Mouse (Mus musculus) neural tube, embryonic 11.5 days (tissue): ENCODE results near the gene Rora. TPM values are rescaled to one million over a fixed set of nuclear protein-coding genes. Genes with fewer than 3 reads are reported as not detected.
A peak's percentile ranks its signal among the peaks of the same experiment; 100 is the strongest.

Experiments used
- ATAC-seq: fragments of 200-750 bp; cut with Nextera tagmentation; 2 replicates; pipeline ENCODE4 v1.8.0; 2017; ENCODE audit warnings: moderate number of reproducible peaks, mild to moderate bottlenecking, moderate TSS enrichment, moderate library complexity; ENCODE audit not compliant: insufficient read depth, low FRiP score, low TSS enrichment
- DNase-seq: peaks from one replicate; pipeline ENCODE4 v3.0.0-alpha.2; 2015; ENCODE audit warnings: low spot score
- H3K27ac ChIP-seq: fragments of 300-500 bp; sonication (generic); 2 replicates; pipeline ENCODE4 v1.5.1; 2014; ENCODE audit warnings: low read depth, mild to moderate bottlenecking, low read length
- H3K27me3 ChIP-seq: fragments of 300-500 bp; sonication (generic); 2 replicates; pipeline ENCODE4 v1.6.1; 2014; ENCODE audit warnings: mild to moderate bottlenecking, low read length, mixed read lengths; ENCODE audit not compliant: control insufficient read depth, insufficient read depth
- H3K36me3 ChIP-seq: fragments of 300-500 bp; sonication (generic); 2 replicates; pipeline ENCODE4 v1.6.1; 2014; ENCODE audit warnings: mild to moderate bottlenecking, low read length, moderate library complexity, mixed read lengths; ENCODE audit not compliant: control insufficient read depth, insufficient read depth
- H3K4me1 ChIP-seq: fragments of 300-500 bp; sonication (generic); 2 replicates; pipeline ENCODE4 v1.6.1; 2014; ENCODE audit warnings: low read length, mixed read lengths; ENCODE audit not compliant: control insufficient read depth, insufficient read depth
- H3K4me2 ChIP-seq: fragments of 300-500 bp; sonication (generic); 2 replicates; pipeline ENCODE4 v1.6.1; 2014; ENCODE audit warnings: low read depth, mild to moderate bottlenecking, moderate library complexity
- H3K4me3 ChIP-seq: fragments of 300-500 bp; sonication (generic); 2 replicates; pipeline ENCODE4 v1.5.1; 2014; ENCODE audit warnings: low read depth, low read length
- H3K9ac ChIP-seq: fragments of 300-500 bp; sonication (generic); 2 replicates; pipeline ENCODE4 v1.6.1; 2014; ENCODE audit warnings: mild to moderate bottlenecking, low read length
- H3K9me3 ChIP-seq: fragments of 300-500 bp; sonication (generic); 2 replicates; pipeline ENCODE4 v1.6.1; 2016; ENCODE audit warnings: low read length; ENCODE audit not compliant: control insufficient read depth
- WGBS: fragments of 180-500 bp; shearing (Covaris S2); extraction: QIAGEN DNeasy Blood & Tissue Kit; methylation state at CpG from one replicate; pipeline ENCODE4 v1.1.7; 2014; 5-methylcytosine and 5-hydroxymethylcytosine counted together
- polyA plus RNA-seq: library from polyadenylated mRNA; unstranded; fragments of >200 nt; fragmentation: Nextera tagmentation; extraction: Ambion mirVana; gene quantifications from 2 replicates; pipeline ENCODE4 v1.2.1, GENCODE M21; 2014

Rora gene
- polyA plus RNA-seq, 1 experiment from 2014 or later = 3.2 TPM

DNA sequence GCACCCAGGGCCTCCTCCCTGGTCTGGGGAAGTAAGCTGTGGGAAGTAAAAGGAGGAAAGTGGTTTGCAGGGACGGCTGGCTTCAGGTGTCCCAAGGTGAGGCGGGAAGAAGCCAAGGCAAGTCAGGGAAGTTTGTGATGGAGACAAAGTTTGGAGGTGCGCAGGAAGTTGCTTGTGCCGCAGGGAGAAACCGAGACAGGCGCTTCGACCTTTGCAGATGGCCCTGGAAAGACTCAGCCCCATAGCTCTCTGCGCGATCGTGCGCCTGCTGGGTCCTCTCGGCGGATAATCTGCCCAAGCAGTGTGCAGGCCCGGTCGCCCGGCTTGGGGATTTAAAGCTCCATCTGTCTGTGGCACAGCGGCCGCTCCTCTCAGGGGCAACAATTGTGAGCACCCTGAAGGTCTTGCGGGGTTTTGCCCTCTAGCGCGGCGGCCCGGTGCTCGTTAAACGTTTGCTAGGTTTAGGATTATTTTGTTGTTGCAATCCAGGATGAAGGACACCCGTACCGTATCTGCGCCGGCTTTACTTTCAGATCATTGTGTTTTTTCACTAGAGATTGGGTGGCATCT is 637.4 kb downstream of the Rora start:
- DNase-seq (peak; percentile 58), ATAC-seq (no peak; the same call in 1 of the 2 replicates)
- WGBS = under 1% methylated on average over 29 of the region's 29 CpGs
- H3K27me3 ChIP-seq = peaks cover 18% of the 10 kb centered on the region
- no peak overlapping the region for H3K27ac ChIP-seq
- H3K9me3 ChIP-seq = no peaks in the 10 kb centered on the region
- peak overlapping the region; percentile 55 for H3K9ac ChIP-seq
- no peaks in the 10 kb centered on the region for H3K36me3 ChIP-seq
- peaks cover 10% of the 10 kb centered on the region for H3K4me1 ChIP-seq
- H3K4me3 ChIP-seq = peak overlapping the region; percentile 73
- H3K4me2 ChIP-seq = peak overlapping the region; percentile 99

DNA sequence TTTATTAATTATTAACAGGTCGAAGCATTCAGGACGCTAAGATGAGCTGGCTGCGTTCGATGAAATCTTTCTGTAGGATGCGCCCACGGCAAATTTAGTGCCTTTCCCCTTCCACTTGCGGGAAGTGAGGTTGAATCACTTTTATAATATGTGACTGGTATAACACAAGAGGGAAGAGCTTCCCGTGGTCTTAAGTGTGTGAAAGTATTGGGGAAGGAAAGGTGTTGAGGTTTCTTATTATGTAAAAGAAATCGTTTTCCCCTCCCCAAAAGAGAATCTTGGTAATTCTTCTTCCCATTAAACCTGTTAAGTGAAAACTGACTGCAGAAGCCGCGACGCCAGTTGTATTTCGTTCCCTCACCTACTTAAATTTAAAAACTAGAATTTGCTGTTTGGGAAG is 637.9 kb downstream of the Rora start:
- Histone ChIP-seq H3K4me2 (peak overlapping the region; percentile 99), H3K4me3 (peak overlapping the region; percentile 73), H3K27me3 (peaks cover 18% of the 10 kb centered on the region), H3K27ac (no peak overlapping the region), H3K9me3 (no peaks in the 10 kb centered on the region), H3K4me1 (peaks cover 10% of the 10 kb centered on the region), H3K36me3 (no peaks in the 10 kb centered on the region), H3K9ac (no peak overlapping the region)
- WGBS = 7% methylated on average over 13 of the region's 13 CpGs
- DNase-seq (no peak), ATAC-seq (no peak)

DNA sequence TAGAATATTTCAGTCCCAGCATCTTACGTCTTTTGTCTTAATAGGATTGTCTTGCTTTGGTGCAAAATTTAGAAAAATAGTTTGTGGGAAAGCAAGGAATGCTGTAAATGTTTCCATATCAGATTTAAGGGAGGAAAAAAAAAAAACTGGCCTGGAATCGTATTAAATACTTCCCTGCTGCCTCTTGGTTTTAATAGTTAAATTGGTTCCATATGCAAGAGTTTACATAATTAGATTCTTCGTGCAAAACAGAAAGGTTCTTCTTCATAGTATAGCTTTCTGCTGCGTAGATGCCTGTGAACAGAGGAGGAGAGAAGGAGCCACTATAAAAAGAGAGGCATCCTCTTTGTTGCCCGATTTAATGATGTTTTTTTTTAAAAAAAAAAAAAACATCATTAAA is 638.8 kb downstream of the Rora start:
- H3K9ac ChIP-seq = no peak overlapping the region
- peaks cover 10% of the 10 kb centered on the region for H3K4me1 ChIP-seq
- ATAC-seq = no peak
- no peaks in the 10 kb centered on the region for H3K9me3 ChIP-seq
- peaks cover 18% of the 10 kb centered on the region for H3K27me3 ChIP-seq
- H3K27ac ChIP-seq = no peak overlapping the region
- H3K4me3 ChIP-seq = no peak overlapping the region
- no peaks in the 10 kb centered on the region for H3K36me3 ChIP-seq
- H3K4me2 ChIP-seq = no peak overlapping the region
- no peak for DNase-seq
- 56% methylated on average over 5 of the region's 5 CpGs for WGBS

DNA sequence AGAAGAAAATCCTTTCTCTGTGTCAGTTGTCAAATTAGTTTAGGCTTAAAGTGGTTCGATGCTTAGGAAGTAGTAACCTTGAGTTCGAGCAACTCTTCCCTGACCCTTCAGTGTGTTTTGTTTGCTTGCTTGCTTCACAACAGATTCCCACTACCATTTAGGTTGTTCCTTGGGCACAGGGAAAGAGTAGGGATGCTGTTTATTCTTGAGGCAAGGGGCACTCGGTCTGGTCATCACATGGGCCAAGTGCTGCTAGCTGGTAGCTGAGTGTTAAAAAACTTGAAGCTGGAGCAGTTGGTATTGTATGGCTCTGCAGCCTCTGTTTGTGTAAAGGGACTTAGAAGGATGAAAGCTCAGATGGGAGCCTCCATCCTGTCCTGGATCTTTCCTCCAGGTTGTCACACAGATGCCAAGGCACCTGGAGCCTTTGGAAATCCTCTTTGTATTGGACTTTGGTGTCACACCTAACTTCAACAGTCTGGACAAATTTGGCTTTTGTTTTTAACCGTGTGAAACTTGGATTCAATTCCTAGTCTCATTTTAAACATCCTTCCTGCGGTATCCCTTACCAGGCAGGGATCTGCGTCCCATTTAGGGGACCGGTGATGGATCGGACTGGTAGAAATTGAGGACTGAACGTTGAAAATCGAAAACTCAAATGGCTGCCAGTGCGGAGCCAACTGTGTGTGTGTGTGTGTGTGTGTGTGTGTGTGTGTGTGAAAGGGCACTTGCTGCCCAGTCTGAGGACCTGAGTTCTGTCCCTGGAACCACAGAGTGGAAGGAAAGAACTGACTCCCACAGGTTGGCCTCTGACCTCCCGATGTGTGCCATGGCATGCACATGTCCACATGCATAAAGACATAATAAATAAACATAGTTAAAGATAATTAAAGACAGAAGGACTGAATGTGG is 639.4 kb downstream of the Rora start:
- ATAC-seq (no peak), DNase-seq (no peak)
- Histone ChIP-seq H3K27me3 (peaks cover 18% of the 10 kb centered on the region), H3K4me1 (peaks cover 10% of the 10 kb centered on the region), H3K4me2 (no peak overlapping the region), H3K9me3 (no peaks in the 10 kb centered on the region), H3K9ac (no peak overlapping the region), H3K4me3 (no peak overlapping the region), H3K36me3 (no peaks in the 10 kb centered on the region), H3K27ac (no peak overlapping the region)
- WGBS = 82% methylated on average over 12 of the region's 12 CpGs

DNA sequence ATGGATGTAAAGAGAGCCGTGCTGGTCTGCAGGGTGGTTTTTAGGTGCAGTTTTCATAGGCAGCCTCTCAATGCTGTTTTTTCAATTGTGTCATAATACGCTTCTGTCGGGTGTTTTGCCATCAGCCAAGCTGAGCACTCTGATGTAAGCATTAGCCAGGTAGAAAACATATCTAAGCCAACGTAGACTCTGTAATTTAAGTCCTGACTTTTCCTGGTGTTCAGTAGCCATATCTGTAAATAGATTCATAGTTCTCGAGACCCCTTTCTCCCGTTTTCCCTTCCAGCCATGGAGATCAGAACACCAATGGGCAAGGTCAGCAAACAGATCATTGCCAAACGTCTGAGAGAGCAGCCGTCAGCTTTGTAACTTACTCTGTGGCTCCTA is 640.1 kb downstream of the Rora start:
- no peak overlapping the region for H3K4me3 ChIP-seq
- no peak overlapping the region for H3K4me2 ChIP-seq
- H3K4me1 ChIP-seq = peaks cover 10% of the 10 kb centered on the region
- no peak overlapping the region for H3K27ac ChIP-seq
- WGBS = 73% methylated on average over 8 of the region's 8 CpGs
- no peak overlapping the region for H3K9ac ChIP-seq
- H3K9me3 ChIP-seq = no peaks in the 10 kb centered on the region
- DNase-seq (no peak), ATAC-seq (no peak)
- H3K27me3 ChIP-seq = peaks cover 18% of the 10 kb centered on the region
- no peaks in the 10 kb centered on the region for H3K36me3 ChIP-seq

DNA sequence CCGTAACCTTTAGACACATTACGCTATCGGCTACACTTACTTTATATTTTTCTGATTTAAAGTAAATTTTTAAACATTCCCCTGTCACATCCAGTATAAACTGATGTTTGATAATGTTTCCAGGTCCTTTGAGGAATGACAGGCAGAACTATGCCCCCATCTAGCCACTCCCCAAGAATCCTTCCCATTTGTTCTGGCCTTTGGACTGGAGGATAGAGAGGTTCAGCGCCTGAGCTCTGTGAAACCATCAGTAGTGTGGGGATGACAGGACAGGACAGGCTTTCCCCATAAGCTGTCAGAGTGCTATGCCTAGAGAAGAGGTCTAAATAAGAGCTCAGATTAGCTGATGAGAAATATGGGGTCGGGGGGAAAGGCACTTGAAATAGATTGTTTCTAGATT is 640.8 kb downstream of the Rora start:
- H3K4me3 ChIP-seq = no peak overlapping the region
- ATAC-seq (no peak), DNase-seq (no peak)
- H3K4me2 ChIP-seq = no peak overlapping the region
- no peak overlapping the region for H3K9ac ChIP-seq
- H3K27me3 ChIP-seq = peaks cover 16% of the 10 kb centered on the region
- peaks cover 10% of the 10 kb centered on the region for H3K4me1 ChIP-seq
- 89% methylated on average over 5 of the region's 5 CpGs for WGBS
- H3K27ac ChIP-seq = no peak overlapping the region
- no peaks in the 10 kb centered on the region for H3K9me3 ChIP-seq
- no peaks in the 10 kb centered on the region for H3K36me3 ChIP-seq

DNA sequence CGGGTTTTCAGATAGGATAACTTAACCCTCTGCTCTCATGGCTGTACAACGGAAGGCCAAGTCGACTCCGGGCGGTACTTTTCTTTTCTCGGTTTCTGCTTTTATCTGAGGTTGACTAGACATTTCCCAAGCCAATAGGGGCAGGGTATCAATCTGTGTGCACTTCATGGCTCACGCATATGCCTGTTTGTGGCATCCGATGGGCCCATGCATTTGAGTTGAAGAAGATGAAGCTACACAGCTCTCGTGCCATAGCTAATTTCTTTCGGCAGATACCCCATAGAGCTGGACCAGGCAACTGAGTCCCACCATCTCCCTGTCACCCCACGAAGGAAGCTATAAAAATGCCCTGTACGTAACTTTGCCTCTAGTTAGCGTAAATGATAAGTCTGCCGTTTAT is 641.3 kb downstream of the Rora start:
- peaks cover 16% of the 10 kb centered on the region for H3K27me3 ChIP-seq
- H3K4me3 ChIP-seq = no peak overlapping the region
- H3K36me3 ChIP-seq = no peaks in the 10 kb centered on the region
- no peaks in the 10 kb centered on the region for H3K9me3 ChIP-seq
- H3K4me2 ChIP-seq = no peak overlapping the region
- H3K27ac ChIP-seq = no peak overlapping the region
- DNase-seq = no peak
- 92% methylated on average over 14 of the region's 14 CpGs for WGBS
- H3K4me1 ChIP-seq = peaks cover 10% of the 10 kb centered on the region
- ATAC-seq = no peak
- H3K9ac ChIP-seq = no peak overlapping the region

DNA sequence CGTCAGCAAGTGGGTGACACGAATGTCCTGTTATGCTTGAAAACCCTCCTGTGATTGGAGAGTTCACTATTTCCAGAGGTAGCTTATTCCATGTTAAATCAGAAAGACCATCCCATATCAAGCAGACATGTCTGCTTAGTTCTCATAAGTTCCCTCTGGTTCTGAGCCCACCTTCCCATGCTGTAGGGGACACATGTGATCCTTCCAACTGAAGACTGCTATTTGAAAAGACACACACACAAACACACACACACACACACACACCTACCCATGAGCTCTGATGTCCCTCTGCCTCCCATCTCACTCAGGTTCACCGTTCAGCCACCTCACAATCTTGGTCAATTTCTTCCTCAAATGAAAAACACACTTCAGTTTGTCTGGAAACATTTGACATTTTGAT is 642.2 kb downstream of the Rora start:
- Histone ChIP-seq H3K36me3 (no peaks in the 10 kb centered on the region), H3K27me3 (peaks cover 13% of the 10 kb centered on the region)

DNA sequence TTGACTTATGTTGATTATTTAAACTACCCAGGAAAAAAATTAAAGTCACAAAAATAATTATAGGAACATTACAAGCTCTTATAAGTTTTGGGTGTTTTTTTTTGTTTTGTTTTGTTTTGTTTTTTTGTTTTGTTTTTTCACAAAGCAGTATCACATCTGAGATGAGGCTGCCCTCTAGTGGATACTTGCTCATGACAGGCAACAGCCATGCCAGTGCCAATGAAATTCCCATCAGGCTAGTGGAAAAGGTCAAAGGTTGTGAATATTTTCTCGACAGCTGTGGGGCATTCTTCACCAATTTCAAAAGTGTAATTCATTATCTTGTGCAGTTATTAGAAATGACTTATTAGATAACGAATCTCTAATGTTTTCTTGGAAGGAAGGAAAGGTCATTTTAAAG is 642.8 kb downstream of the Rora start:
- ATAC-seq = no peak
- Histone ChIP-seq H3K4me1 (peaks cover 1% of the 10 kb centered on the region; the same call in 1 of the 2 replicates), H3K4me3 (no peak overlapping the region), H3K27me3 (peaks cover 7% of the 10 kb centered on the region), H3K4me2 (no peak overlapping the region), H3K36me3 (no peaks in the 10 kb centered on the region), H3K9me3 (no peaks in the 10 kb centered on the region), H3K9ac (no peak overlapping the region), H3K27ac (no peak overlapping the region)
- 23% methylated on average over 2 of the region's 2 CpGs for WGBS
- DNase-seq = peak; percentile 53

More for the DNA sequence above, 642.2 kb downstream of the Rora start:
- Histone ChIP-seq H3K4me2 (no peak overlapping the region), H3K9ac (no peak overlapping the region), H3K4me1 (peaks cover 5% of the 10 kb centered on the region), H3K4me3 (no peak overlapping the region), H3K27ac (no peak overlapping the region), H3K9me3 (no peaks in the 10 kb centered on the region)
- WGBS = 80% methylated on average over 3 of the region's 3 CpGs
- DNase-seq (no peak), ATAC-seq (no peak)
